Mouse (Mus musculus) CH12.LX (cell line): Measurements from ENCODE around the gene C5ar1.

ENCODE experiments used
- CTCF ChIP-seq, 2 experiments: IDR thresholded peaks in 1 of 2; conservative IDR thresholded peaks in 1 of 2; 2 replicates each; pipeline ENCODE4 v1.5.1; 2011 to 2012; ENCODE audit warnings: low read depth in 2 of 2, low read length in 2 of 2, improper control_type of control experiment in 1 of 2, inconsistent platforms in 1 of 2, mild to moderate bottlenecking in 1 of 2, moderate library complexity in 1 of 2
- EP300 ChIP-seq: IDR thresholded peaks from 2 replicates; pipeline ENCODE4 v1.6.1; 2011; ENCODE audit warnings: low read length, improper control_type of control experiment
- ETS1 ChIP-seq: conservative IDR thresholded peaks from 2 replicates; pipeline ENCODE4 v1.6.1; 2012; ENCODE audit warnings: low read depth, mild to moderate bottlenecking, inconsistent platforms, low read length, improper control_type of control experiment, moderate library complexity
- MXI1 ChIP-seq: IDR thresholded peaks from 2 replicates; pipeline ENCODE4 v1.6.1; 2011; ENCODE audit warnings: mild to moderate bottlenecking, low read depth, low read length, improper control_type of control experiment
- SMC3 ChIP-seq: IDR thresholded peaks from 2 replicates; pipeline ENCODE4 v1.6.1; 2011; ENCODE audit warnings: low read depth, low read length, improper control_type of control experiment
- TBP ChIP-seq: conservative IDR thresholded peaks from 2 replicates; pipeline ENCODE4 v1.6.1; 2011; ENCODE audit warnings: low read depth, low read length, improper control_type of control experiment
- USF1 ChIP-seq: IDR thresholded peaks from 2 replicates; pipeline ENCODE4 v1.6.1; 2014; ENCODE audit warnings: low read depth, mild to moderate bottlenecking, inconsistent platforms, low read length, improper control_type of control experiment
- ZC3H11A ChIP-seq: IDR thresholded peaks from 2 replicates; pipeline ENCODE4 v1.6.1; 2012; ENCODE audit warnings: low read depth, mild to moderate bottlenecking, inconsistent platforms, low read length, improper control_type of control experiment

- TF ChIP-seq CTCF (conservative IDR thresholded peaks at IDR 0.05 in 1 of 2, IDR thresholded peaks at IDR 0.05 in 1 of 2; ENCODE audit: low read depth in 2 of 2, low read length in 2 of 2) (no peak), EP300 (no peak), SMC3 (no peak), MXI1 (no peak), ZC3H11A (no peak), ETS1 (no peak), USF1 (no peak), TBP (no peak)
Observed at GRCm38 (mm10) chr7:16298927-16299326, 39.6 kb upstream of the C5ar1 start.
